Mouse (Mus musculus): ENCODE measurements around the gene Olfr993.

The Olfr993 gene

DNA sequence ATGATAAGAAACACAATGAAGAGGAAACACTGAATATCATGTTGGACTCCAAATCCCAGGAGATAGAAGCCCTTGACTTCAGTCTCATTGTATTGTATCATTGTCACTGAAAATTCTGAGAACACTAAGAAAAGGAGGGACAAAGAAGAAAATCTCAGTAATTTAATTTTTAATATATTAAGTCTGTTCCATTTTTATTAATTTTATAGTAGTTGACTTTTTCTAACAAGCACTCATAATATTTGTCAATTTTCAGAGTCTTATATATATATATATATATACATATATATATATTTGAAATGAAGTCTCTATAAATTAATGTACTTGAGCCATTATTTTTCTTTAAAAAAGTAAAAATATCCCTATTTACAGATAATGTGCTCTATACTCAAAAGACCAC, at the start of gene Olfr993:
Gene Olfr993 (minus strand): TSS at position 101 of the 400 bp plus-strand sequence.
- DNase-seq (ENCODE audit: low read depth, low spot score): no peak

DNA sequence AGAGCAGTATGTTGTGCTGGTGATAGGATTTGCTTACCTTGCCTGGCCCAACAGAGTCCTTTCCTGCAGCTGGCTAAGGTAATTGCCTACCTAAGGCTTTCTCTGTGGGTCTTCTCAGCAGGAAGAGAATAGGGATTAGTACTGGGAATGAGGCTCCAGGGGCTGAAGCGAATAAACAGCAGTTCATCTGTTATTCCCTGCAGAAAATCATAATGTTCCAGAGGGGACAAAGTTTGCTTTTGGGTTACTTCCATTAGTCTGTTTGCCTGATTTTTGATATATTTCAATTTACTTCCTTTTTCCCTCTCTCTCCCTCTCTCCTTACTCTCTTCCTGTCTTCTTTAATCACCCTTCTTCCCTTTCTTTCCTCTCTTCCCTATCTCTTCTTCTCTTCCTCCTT, 28.9 kb upstream of the Olfr993 start, which contains the start of gene Olfr995:
Gene Olfr995 (minus strand): TSS at position 101 of the 400 bp plus-strand sequence.
- no peak for DNase-seq (ENCODE audit: low read depth, low spot score)

DNA sequence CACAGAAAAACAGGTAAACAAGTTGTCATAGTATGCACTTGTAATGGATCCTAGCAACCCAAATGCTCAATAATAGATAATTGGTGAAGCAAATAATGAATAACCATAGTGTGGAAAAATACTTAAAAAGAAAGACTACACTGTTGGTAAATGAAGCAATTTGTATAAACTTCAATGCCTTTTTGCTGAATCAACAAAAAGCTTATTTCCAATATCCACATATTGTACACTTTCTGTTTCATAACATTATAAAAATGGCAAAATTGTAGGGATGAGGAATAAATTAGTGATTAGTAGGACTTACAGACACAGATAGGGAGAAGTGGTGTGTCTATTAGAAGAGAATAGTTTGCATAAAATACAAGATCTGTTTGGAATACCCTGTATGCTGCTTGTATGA, 27.9 kb upstream of the Olfr993 start:
- DNase-seq (ENCODE audit: low read depth, low spot score): no peak

DNA sequence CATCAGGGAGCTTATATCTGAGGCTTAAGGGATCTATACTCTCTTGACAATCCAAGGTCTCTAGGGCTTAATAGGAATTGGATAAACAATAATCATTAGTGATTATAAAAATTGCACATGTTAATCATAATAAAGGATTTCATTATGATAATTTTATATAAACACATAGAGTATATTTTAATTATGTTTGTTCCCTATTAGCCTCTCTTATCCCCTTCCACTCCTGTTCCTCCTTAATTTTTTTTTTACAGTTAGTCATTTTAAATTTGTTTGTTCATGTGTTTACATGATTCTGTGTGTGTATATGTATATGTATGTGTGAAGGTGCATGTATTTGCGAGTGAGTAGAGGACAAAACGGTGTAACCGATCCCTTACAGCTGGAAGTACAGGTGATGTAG, 21.7 kb upstream of the Olfr993 start, which contains the start of gene Olfr994:
Gene Olfr994 (minus strand): TSS at position 101 of the 400 bp plus-strand sequence.
- DNase-seq (ENCODE audit: low read depth, low spot score): no peak

DNA sequence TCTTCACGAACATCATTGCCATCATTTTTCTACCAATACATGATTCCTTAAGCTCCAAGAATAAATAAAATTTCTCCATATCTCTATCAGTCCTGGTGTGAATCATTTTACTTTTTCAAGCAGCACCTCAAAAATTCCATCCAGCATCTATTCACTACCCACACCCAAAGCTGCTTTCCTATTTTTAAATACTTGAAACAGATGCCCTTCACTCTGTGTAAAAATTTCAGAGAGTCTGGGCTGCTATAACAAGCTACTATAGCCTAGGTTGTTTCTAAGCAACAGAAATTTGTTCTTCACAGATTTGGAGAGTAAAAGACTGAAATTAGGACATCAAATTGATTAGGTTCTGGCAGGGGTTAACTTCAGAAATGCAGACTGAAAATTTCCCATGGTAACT, 11.2 kb upstream of the Olfr993 start:
- DNase-seq (ENCODE audit: low read depth, low spot score): peak; percentile 83

DNA sequence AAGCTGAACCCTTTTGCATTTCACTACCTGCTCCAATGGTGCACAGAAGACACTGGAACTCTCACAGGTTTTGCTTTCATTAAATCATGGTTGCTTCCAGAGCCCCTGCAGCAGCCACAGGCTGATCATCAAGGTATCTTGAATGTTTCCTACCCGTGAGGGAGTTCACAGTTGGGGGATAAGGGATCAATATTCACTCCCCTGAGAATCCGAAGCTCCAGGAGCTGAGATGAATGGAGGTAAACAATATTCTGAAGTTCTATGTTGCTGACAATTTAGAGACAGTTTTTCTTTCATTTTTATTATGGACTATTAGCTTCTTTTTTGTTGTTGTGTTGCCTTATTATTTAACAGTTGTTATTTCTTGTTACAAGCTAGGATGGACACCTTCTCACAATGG, 5.3 kb downstream of the Olfr993 start, which contains the start of gene Olfr992:
Gene Olfr992 (minus strand): TSS at position 101 of the 400 bp plus-strand sequence.
- DNase-seq (ENCODE audit: low read depth, low spot score): no peak
